Mouse (Mus musculus): ENCODE measurements around the gene Dusp1. TPM values are rescaled to one million over a fixed set of nuclear protein-coding genes. Genes with fewer than 3 reads are reported as not detected.

The Dusp1 gene
- total RNA-seq, 4 experiments from 2014 or later, result 49.6 to 99.2 (median 59.4) TPM

DNA sequence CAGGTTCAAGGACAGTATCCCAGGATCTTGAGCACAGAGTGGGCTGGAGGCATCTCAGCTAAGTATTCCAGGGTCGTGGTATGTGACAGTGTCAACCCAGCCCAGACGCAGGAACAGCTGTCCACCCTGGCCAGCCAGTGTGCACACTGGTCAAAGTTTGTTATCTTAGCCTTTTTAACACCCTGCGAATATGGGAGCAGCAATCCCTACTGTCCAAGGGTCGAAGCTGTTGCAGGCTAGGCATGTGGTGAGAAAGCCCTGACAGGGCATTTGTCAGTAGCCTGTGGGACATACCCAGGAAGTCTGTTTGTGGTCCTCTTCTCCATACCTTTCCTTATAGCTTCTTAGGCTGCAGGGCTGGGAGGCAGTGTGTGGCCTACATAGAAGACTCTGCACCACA is 22.1 kb upstream of the Dusp1 start:
- no peak for DNase-seq (ENCODE audit: low spot score in 2 of 2)

DNA sequence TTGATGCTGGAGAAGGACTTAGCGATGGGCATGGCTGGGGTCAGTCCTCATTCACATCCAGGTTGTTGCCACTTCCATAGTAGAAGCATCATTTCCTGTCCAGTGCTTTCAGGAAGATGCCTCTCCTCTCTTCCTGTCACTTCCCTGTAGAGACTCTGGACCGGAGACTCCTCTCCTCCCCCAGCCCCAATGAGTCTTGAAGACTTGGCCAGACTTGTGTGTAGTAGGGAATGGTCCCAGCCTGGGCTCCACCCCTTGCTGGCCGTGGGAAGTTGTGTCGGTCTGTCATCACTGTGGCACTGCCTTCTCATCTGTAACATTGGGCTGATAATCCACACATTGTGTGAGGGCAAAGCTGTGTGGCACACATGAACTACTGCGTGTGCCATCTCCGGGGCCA is 21.7 kb upstream of the Dusp1 start:
- DNase-seq (ENCODE audit: low spot score in 2 of 2), result no peak

DNA sequence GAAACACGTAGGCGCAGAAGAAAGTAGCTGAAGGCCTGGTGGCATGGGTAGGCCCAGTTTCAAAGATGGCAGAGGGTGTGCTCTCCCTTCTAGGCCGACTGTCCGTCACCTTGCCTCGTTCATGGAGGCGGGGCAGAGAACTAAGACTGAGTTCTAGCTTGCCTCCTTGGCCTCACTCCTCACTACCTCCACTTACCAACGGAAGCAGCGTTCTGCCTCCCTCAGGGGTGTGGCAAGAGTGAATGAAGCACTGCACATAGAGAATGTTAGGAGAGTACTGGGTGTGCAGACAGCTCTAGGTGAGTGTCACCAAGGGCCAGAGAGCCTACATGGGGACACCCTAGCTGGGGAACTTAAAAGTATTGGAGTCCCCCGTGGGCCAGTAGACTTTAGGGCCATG is 21.1 kb upstream of the Dusp1 start:
- no peak for DNase-seq (ENCODE audit: low spot score in 2 of 2)

DNA sequence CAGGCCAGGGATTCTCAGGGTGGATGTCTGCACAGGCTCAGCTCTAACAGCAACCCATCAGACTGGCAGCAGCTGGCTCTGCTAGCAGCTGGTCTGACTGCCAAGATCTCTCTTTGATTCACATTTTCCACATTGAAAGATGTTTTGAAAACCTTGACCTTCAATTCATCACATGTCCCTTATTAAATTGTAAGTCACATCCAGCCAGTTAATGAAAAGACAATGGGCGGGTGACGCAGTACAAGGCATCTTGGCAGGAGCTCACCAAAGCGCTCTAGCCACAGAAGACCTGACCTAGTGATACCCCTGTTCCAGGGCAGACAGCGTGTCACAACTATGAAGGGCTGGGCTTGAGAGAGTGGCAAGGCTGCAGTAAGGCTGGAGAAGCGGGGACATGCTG is 20.4 kb upstream of the Dusp1 start:
- DNase-seq (ENCODE audit: low spot score in 2 of 2), result no peak

DNA sequence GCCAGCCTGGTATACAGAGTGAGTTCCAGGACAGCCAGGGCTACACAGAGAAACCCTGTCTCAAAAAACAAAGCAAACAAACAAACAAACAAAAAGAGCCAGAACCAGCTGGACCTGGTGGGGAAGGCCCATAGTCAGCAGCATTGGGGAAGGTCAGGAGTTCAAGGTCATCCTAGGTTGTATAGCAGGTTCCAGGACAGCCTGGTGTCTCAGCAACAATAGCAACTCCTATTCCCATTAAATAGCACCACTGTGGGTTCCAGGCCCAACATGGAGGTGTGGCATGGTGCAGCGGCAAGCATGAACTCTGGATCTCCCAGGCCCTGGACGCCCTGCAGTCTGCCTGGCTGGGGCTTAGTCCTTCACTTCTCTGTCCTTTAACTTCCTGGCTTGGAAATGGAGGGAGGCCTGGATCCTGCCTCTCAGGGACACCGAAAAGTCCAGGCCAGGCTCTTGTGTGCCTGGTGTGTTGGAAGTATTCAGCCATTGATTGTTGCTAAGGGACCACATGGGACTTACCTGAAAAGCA is 19.0 kb upstream of the Dusp1 start:
- DNase-seq (ENCODE audit: low spot score in 2 of 2), result no peak

DNA sequence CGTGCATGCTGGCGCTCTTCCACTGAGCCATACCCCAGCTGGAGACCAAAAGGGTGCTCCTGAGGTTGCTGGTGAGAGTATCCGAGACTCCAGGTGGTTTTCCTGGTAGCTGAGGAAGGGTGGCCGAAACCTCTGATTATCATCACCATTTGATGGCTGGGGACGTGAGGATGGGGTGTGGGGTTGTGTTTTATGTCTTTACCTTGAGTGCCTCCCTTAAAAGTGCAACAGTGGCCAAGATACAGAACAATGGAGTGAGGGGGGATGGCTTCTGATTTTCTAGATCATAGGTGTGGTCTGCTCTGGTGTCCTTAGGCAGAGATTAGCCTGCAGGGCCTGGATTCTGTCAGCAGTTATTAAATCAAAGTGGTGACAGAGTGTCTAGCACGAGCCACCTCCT is 17.5 kb upstream of the Dusp1 start:
- no peak for DNase-seq (ENCODE audit: low spot score in 2 of 2)

DNA sequence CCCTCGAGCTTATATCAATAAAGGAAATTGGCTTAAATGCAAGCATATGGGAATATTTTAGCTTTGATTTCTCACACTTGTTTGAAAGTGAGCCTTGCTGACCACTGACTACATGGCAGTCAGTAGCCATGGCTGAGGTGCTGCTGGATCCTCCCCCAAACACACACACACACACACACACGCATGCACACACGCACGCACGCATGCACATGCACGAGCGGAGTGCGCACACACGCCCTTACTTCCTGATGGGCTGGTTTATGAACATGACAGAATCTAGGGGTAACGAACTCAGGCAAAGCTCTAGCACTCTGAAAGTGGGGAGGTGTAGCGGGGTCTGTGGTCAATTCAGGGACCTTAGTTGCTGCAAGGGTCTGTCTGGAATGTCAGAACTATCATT is 16.8 kb upstream of the Dusp1 start:
- DNase-seq (ENCODE audit: low spot score in 2 of 2), result no peak

DNA sequence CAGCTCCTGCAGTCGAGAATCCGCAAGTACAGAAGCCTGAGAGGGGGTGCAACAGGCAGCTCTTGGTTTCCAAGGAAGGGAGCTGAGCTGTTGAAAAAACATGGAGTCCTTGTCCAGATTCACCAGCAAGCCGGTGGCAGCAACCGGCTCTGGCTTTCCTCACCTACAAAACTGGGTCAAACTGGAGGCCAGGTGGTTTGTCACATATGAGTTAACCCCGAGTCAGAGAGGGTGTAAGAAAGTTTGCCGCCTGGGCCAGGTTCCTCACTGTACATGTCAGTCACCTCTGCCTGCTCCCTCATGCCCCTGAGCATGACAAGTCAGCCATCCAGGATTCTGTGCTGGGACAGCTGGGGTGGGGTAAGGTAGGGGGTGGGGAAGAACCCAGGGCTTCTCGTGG is 16.2 kb upstream of the Dusp1 start:
- no peak for DNase-seq (ENCODE audit: low spot score in 2 of 2)

DNA sequence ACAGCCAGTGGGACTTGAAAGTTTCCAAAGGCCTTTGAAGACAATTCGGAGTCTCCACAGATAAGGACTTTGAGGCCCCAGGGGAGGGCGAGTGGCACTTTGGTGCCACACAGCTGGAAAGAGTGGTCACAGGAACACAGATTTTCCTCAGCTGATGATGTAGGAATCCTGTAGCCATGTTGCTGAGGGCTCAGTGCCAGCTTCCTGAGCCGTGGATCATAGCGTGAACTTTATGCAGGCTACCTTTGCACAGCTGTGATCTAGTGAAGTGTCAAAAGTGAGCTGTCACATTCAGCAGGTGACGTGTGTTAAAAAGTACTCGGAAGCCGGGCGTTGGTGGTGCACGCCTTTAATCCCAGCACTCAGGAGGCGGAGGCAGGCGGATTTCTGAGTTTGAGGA is 15.4 kb upstream of the Dusp1 start:
- no peak for DNase-seq (ENCODE audit: low spot score in 2 of 2)

DNA sequence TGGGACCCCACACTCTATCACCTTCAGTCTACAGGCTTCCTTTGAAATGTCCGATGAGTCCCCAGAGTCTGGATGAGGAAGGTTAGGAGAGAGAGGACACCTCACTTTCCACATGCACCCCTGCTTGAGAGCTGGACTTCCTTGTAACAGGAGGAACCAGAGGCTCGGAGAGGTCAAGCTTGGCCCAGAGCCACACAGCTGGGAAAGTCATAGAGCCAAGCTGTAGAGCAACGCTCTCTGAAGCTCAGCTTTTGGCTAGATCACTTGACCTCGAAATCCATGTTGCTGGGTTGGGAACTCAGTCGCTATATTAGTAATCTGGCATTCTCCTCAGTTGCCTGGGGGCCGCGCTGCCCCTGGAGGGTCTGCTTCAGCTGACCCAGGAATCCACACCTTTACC is 14.9 kb upstream of the Dusp1 start:
- peak; percentile 64 to 80 for DNase-seq (ENCODE audit: low spot score in 2 of 2)

DNA sequence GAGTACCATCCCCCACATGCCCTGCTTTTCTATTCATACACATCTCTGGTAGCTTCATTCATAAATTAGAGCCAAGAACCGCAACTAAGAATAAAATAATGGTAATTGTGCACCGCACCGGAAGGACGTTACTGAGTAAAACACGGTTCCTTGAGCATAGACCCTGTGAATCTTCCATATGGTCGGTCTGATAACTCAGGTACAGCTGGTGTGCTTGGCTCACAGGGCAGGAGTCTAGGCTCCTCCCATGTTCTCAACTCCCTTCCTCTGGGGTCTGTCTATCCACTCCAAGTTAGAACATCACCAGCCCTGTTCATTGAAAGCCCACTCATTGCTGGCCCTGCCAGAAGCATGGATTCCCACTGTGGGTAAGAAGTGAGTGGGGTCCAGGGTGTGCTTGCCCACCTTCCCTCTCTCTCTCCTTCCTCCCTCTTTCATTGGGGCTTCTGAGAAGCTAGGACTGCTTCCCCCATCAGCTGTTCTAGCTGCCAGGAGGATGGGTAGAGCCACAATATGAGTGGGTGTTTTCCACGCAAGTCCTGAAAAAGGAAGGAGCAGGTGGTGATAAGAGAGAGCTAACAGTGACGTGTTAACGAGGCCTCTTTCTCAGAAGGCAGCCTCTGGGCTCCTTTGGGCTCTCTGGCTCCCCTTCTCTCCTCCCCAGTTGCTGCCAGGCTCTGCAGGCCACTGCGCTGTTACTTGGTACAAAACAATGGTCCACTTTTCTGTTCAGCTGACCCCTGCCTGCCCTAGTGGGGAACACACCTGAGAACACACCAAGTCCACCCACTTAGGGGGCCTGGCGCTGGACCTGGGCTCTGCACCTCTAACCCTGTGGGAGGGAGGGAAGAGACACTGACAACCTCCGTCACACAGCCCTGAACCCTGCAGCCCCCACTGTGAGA is 14.1 kb upstream of the Dusp1 start:
- no peak for DNase-seq (ENCODE audit: low spot score in 2 of 2)

DNA sequence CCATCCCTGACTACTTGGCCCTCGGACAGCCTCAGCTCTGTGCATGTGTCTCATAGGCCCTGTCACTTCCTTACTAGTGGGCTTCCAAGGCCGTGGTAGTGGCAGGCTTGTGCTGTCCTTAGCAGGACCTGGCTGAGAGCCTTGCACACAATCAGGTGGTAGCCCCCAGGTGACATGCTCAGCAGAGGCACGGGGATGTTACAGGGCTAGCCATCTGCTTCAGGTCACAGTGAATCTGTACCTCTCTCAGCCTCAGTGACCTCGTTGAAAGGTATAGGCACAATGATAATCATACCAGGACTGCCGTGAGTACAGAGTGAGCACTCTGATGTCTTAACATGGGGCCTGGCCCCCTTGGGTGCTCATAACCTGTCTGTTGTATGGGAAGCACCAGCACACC is 12.8 kb upstream of the Dusp1 start:
- no peak for DNase-seq (ENCODE audit: low spot score in 2 of 2)

DNA sequence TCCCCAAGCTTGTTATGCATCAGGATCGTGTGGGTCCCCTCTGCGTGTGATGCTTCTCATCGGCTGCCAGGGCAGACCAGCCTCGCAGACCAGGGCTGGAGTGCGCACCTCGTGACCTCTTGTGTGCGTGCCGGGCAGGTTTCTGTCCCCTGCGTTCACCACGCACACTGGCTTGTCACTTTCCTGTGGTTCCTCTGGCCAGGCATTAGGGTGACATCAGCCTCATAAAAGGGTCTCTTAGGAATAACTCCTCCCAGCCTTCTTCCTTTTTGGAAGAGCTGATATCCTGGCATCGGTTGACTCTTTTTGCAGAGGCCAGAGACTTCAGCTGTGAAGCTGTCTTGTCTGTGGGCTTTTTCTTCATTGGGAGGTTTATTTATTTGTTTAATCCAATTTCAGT is 12.2 kb upstream of the Dusp1 start:
- DNase-seq (ENCODE audit: low spot score in 2 of 2), result no peak

DNA sequence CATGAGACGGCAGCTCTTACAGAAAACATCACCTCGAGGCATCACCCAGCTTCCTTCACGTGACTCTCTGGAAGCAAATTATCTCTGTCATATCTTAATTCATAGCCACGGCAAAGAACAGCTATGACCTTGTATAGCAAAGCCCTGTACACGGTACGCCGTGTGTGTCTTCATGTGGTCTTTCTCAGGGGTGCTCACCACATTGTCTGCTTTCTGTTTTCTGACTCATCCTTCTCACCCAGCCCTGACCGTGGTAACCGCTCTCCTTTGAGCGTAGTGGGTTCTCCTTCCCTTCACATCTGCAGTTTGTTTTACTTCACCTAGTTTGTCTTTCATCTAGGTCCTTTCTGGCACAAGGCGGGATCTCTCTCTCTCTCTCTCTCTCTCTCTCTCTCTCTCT is 10.3 kb upstream of the Dusp1 start:
- no peak for DNase-seq (ENCODE audit: low spot score in 2 of 2)

DNA sequence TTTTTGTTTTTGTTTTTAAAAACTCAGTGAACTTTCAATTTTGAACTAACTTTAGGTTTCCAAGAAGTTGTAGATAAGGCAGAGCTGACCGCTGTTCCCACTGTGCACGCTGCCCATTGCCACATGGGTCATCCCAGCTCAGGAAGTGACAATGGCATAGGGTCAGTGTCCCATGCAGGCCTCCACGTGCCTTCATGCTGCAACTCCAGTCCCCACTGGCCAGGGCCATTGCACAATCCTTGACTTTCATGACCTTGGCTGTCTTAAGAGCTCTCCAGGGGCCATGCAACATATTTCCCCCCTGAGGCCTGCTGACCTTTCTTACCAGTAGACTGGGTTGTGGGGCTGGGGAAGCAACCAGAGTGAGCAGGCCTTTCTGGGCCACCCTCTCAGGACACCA is 9.4 kb upstream of the Dusp1 start:
- DNase-seq (ENCODE audit: low spot score in 2 of 2), result peak in 1 of 2 experiments; percentile 41

DNA sequence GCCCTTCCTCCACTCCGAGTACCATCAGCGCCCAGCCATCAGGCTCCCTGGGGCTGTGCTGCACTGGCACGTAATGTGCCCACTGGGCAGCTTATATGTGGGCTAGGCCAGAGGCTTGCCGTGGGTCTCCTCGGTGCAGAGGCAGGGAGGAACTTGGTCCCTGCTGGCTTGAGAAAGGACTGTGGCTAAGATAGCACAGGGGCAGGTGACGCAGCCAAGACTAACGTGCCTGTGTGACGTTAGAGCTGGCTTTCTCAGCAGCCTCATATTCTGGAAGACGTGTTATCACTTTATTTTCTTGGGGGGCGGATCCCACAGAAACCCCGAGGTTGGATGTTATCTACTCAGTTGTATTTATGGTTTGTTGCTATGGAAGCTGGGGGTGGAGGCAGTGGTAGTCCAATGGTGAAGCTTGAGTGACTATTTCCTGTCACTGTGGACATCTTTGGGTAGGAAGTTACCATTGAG is 8.8 kb upstream of the Dusp1 start:
- DNase-seq (ENCODE audit: low spot score in 2 of 2), result no peak

DNA sequence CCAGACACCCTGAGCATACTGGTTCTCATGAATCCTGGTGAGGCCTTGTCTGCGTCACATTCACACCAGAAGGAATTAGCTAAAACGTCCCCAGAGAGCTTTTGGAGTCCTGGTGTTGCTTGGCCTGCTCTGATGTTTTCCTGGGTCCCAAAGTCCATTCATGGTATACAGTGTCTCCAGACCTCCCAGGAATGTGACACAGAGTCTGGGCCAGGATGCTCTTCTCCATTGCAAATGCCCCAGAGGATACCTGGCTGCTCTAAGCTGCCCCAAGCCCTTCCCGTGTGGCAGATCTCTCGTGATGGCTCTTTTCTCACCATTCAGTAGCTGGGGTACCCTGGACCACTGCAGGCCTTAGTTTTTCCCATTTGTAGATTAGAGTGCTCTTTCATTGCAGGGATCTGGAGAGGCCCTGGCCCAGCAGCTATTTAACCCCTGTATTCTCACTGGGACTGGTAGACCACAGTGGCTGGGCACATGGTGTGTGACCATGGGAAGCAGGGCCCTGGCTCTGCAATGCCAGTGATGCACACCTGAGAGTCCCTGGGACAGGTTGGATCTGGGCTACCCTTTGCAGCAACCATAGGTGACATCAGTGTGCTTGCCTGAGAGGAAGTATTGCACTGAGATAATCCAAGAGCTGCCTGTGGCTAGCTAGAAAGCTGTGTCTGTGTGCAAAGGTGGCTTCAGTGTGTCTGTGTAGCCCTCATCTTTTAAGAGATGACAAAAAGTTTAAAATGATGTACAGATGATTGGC is 7.8 kb upstream of the Dusp1 start:
- no peak for DNase-seq (ENCODE audit: low spot score in 2 of 2)

DNA sequence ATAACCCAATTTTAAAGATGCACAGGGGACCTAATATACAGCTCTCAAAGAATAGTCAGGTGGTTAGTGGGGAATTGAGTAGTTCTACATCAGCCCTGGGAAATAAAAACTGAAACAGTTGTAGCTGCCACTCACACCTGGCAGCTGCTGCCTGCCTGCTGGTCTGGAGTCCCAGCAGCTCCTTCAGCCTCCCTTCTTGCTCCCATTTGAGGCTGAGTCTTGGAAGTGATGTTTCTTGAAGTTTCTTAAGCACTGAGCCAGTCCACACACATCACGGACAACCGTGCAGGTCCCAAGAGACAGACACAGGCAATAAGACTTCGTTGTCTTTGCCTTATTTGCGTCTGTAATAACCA is 5.9 kb upstream of the Dusp1 start:
- DNase-seq (ENCODE audit: low spot score in 2 of 2), result no peak

DNA sequence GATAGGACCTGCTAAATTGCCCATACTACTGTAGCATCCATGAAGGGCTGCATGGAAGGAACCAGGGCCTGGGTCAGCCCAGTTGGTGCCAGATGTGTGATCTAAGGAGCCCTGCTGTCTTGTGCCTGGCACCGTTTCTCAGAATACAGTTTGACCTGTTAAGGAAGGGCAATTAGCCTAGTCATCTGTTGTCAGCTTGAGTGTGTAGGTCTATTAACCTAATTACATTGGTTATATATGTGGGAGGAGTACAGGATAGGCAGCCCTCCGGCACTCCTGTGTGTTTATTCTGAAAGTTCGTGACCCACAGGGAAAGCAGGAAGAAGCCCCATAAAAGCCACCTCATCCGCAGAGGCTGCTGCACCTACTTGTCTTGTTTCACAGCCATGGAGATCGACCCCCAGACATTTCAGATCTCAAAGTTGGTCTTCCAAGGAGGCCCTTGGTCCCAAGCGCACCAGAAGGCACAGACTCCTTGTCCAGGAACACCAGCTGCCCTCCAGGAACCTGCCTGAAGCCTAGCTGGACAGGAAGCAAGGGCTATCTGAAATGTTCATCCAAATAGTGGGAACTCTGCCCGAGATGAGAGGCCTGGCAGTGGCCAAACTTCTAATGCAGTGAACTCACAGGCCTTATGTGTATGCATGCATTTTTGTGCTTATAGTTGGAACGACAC is 5.4 kb upstream of the Dusp1 start:
- no peak for DNase-seq (ENCODE audit: low spot score in 2 of 2)

DNA sequence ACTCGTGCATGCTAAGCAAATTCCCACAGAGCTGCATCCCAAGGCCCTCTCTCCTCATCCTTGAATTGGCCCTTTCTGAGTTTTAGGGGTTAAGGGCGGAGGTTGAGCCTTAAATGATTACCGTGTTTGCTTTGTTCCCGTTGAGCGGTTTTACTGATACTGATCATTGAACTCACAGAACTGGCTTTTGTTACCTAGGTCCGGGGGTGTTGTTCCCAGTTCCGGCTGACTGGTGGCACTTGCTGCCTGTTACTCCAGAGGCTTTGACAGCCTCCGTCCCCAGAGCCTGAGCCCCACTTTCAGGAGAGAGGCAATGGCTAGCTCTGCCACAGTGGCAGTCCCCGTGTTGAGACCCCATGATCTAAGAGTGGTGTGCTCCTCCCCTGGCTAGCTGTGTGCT is 2.5 kb upstream of the Dusp1 start:
- no peak for DNase-seq (ENCODE audit: low spot score in 2 of 2)

DNA sequence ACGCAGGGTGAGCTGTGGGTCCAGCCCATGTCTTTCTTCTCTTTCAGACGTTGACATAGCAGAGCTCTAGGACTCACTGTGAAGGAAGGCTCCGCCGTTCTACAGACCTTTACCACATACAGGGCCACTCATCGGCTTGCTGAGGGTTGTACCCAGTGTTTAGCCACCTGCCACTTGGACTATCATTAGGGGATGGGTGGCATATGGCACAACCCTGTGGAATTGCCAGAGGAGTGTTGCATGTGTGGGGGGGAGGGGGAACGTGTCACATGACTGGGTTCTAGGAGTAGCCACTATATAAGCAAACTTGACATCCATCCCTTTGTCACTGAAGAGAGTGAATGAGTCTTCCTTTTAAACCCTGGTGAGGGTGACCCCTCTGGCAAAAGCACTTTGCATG is 1.5 kb upstream of the Dusp1 start:
- no peak for DNase-seq (ENCODE audit: low spot score in 2 of 2)

DNA sequence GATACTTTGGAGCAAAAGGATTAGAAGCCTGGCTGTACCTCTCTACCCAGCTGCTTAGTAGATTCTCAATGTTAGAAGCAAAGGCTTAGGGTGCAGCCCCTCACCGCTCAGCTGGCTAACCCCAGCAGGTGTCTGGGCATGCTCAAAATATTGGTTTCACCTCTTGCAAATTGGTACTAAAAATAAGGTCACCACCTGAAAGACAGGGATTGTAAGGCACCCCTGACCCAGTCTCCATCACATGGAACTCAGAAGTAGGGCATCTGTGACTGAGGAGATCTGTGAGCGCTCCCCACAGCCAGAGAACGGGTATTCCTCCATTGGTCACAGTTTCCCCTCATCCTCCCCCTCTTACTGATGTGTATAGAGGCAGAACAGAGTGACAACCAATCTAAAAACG is 364 bp upstream of the Dusp1 start:
- no peak for DNase-seq (ENCODE audit: low spot score in 2 of 2)
